Mouse (Mus musculus) liver, embryonic 11.5 days (tissue): ENCODE results near the gene Tmem209. TPM values are rescaled to one million over a fixed set of nuclear protein-coding genes. Genes with fewer than 3 reads are reported as not detected.
A peak's percentile ranks its signal among the peaks of the same experiment; 100 is the strongest.

Experiments used
- ATAC-seq: fragments of 200-750 bp; cut with Nextera tagmentation; replicated peaks from 2 replicates; pipeline ENCODE4 v1.8.0; 2017; ENCODE audit warnings: moderate number of reproducible peaks, mild to moderate bottlenecking, moderate TSS enrichment, moderate library complexity; ENCODE audit not compliant: low FRiP score
- DNase-seq: peaks from one replicate; pipeline ENCODE4 v3.0.0-alpha.2; 2017; ENCODE audit warnings: low spot score
- H3K27ac ChIP-seq: fragments of 300-500 bp; sonication (generic); 2 replicates; pipeline ENCODE4 v1.5.1; 2014; ENCODE audit warnings: mild to moderate bottlenecking, low read depth, low read length, control low read depth
- H3K27me3 ChIP-seq: fragments of 300-500 bp; sonication (generic); replicated peaks from 2 replicates; pipeline ENCODE4 v1.6.1; 2014; ENCODE audit warnings: low read length, mixed read lengths; ENCODE audit not compliant: control insufficient read depth, insufficient read depth
- H3K36me3 ChIP-seq: fragments of 300-500 bp; sonication (generic); 2 replicates; pipeline ENCODE4 v1.6.1; 2014; ENCODE audit warnings: mild to moderate bottlenecking, low read length, moderate library complexity, mixed read lengths; ENCODE audit not compliant: control insufficient read depth, insufficient read depth
- H3K4me1 ChIP-seq: fragments of 300-500 bp; sonication (generic); replicated peaks from 2 replicates; pipeline ENCODE4 v1.6.1; 2014; ENCODE audit warnings: low read length, mixed read lengths; ENCODE audit not compliant: control insufficient read depth, insufficient read depth
- H3K4me2 ChIP-seq: fragments of 300-500 bp; sonication (generic); 2 replicates; pipeline ENCODE4 v1.6.1; 2014; ENCODE audit warnings: mild to moderate bottlenecking, control low read depth, moderate library complexity
- H3K4me3 ChIP-seq: fragments of 300-500 bp; sonication (generic); 2 replicates; pipeline ENCODE4 v1.5.1; 2014; ENCODE audit warnings: low read depth, low read length, control low read depth
- H3K9ac ChIP-seq: fragments of 300-500 bp; sonication (generic); 2 replicates; pipeline ENCODE4 v1.6.1; 2014; ENCODE audit warnings: low read depth, low read length, control low read depth
- H3K9me3 ChIP-seq: fragments of 300-500 bp; sonication (generic); 2 replicates; pipeline ENCODE4 v1.6.1; 2016; ENCODE audit warnings: low read length, inconsistent platforms, mixed read lengths; ENCODE audit not compliant: control insufficient read depth
- WGBS: fragments of 180-500 bp; shearing (Covaris S2); extraction: QIAGEN DNeasy Blood & Tissue Kit; methylation state at CpG from one replicate; pipeline ENCODE4 v1.1.7; 2014; 5-methylcytosine and 5-hydroxymethylcytosine counted together
- polyA plus RNA-seq: library from polyadenylated mRNA; unstranded; fragments of >200 nt; fragmentation: Nextera tagmentation; extraction: Ambion mirVana; gene quantifications from 2 replicates; pipeline ENCODE4 v1.2.1, GENCODE M21; 2014

The Tmem209 gene
- 44.2 and 49.2 TPM in 2 replicates for polyA plus RNA-seq

DNA sequence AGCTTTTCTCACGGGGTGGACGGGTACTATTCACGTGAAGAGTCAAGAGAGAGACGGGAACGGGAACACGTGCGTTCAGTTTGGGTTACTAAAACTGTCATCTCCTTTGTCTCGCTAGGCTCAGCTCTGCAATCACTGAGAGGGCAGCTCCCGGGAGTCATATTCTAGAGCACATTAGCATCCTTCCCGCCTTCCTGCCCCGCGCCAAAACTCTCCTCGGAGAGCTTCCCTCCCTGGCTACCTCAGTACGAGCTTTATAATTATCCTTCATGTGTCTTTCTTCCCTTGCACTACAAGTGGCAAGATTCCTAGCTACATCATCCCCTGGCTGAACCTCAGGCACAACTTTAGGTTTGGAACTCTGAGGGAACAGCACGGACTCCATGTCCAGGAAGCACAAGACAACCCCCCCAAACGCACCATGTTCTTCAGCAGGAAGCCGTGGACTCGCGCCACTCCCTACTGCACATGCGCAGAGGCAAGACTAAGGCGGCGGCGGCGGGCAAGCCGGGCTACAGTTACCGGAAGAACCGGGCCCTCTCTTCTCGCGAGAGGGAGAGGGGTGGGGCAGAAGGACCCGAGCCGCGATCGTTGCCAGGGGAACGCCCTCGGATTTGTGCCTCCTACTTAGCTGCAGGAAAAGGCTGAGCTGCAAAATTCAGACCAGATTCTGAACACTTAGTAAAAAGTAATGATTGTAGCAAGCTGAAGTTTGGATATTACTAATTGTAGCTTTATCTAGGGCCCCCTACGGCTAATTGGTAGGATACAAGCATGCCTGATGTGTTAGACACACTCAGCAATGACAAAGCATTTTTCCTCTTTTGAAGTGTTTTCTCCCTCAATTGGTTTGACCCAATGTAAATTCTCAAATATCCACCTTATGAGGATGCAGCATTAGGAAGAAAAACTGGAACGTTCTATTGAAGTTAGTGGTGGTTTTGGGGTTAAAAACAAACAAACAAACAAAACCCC, at the start of gene Tmem209, which contains the start of gene Ssmem1:
Gene Tmem209, minus strand, starts transcription at position 519 of the 975 bp plus-strand sequence.
Gene Ssmem1, plus strand, starts transcription at position 585 of the 975 bp plus-strand sequence.
- H3K9ac ChIP-seq = peak within 1 kb of the TSS; percentile 97
- peak within 1 kb of the TSS; percentile 78 for H3K4me3 ChIP-seq
- DNase-seq (peak; percentile 99), ATAC-seq (peak; percentile 98)
- H3K4me1 ChIP-seq = peaks cover 13% of the 10 kb centered on the region
- H3K27ac ChIP-seq = peak within 1 kb of the TSS; percentile 94
- no peaks in the 10 kb centered on the region for H3K27me3 ChIP-seq
- peaks cover 20% of the 10 kb centered on the region for H3K36me3 ChIP-seq
- H3K4me2 ChIP-seq = peak within 1 kb of the TSS; percentile 69
- WGBS = under 1% methylated on average over 37 of the region's 37 CpGs
- H3K9me3 ChIP-seq = no peaks in the 10 kb centered on the region

DNA sequence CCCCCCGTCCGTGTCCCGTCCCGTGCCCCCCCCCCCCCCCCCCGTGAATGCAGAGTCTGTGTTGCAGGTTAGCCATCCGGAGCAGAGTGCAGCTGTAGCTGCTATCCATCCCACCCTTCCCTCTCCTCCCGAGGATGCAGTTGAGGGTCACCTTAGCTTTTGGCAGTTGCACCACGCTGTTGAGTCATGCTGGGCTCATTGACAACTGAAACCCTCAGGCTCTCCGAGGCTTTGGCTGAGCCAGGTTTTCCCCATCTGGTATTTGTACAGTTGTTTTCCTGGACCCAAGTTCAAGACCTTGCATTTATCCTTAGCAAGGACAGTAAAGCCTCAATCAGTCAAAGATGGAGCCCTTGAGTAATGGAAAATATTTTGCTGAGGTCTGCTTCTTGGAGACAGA, 46.5 kb upstream of the Tmem209 start:
- H3K27me3 ChIP-seq = peaks cover 11% of the 10 kb centered on the region
- H3K4me2 ChIP-seq = no peak overlapping the region
- no peaks in the 10 kb centered on the region for H3K9me3 ChIP-seq
- ATAC-seq = no peak
- no peaks in the 10 kb centered on the region for H3K36me3 ChIP-seq
- H3K4me3 ChIP-seq = no peak overlapping the region
- DNase-seq = no peak
- H3K9ac ChIP-seq = no peak overlapping the region
- H3K4me1 ChIP-seq = no peaks in the 10 kb centered on the region
- 17% methylated on average over 3 of the region's 9 CpGs for WGBS
- no peak overlapping the region for H3K27ac ChIP-seq

DNA sequence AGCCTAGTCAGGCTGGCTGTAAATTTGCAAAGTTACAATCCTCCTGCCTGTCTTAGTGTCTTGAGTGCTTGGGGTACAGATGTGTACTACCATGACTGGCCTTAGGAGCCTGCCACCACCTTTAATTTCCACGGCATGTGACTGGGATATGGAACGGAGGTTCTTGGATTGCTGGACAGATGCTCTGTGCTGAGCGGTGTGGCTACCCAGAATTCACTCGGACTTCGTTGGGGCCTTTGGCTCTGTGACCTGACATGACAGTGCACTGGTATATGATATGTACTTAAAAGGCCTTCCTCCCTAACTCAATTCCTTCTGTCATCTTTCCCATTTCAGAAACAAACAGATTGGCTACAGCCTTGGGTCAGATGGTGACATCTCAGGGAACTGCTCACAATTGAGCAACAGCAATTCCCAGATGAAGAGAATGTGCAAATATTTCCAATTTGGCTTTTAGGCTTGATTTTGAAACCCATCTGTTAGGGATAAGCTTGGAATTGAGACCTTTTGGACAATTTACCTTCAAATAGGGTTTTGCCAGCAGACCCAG, 45.1 kb upstream of the Tmem209 start:
- Histone ChIP-seq H3K27me3 (peaks cover 23% of the 10 kb centered on the region), H3K9me3 (no peaks in the 10 kb centered on the region), H3K4me2 (no peak overlapping the region), H3K27ac (no peak overlapping the region), H3K4me3 (no peak overlapping the region), H3K36me3 (no peaks in the 10 kb centered on the region), H3K4me1 (no peaks in the 10 kb centered on the region), H3K9ac (no peak overlapping the region)
- ATAC-seq = no peak
- WGBS = 89% methylated on average over 5 of the region's 5 CpGs
- no peak for DNase-seq

DNA sequence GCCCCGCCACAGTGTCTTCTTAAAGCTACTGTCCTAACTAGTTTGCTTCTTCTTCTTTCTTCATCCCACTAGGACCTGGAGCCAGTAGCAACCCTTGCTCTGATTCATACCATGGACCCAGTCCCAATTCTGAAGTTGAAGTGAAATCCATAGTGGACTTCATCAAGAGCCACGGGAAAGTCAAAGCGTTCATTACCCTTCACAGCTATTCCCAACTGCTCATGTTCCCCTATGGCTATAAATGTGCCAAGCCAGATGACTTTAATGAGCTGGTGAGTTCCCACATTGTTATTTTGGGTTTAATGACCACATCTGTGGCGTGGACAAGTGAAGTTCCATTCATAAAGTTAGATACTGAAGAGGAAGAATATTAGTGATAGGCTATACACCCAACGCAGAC, 44.5 kb upstream of the Tmem209 start:
- Histone ChIP-seq H3K27me3 (peaks cover 29% of the 10 kb centered on the region), H3K4me1 (peaks cover 3% of the 10 kb centered on the region; the same call in 1 of the 2 replicates), H3K4me2 (no peak overlapping the region), H3K27ac (no peak overlapping the region), H3K9ac (no peak overlapping the region), H3K4me3 (no peak overlapping the region), H3K9me3 (no peaks in the 10 kb centered on the region), H3K36me3 (no peaks in the 10 kb centered on the region)
- ATAC-seq (no peak), DNase-seq (no peak)
- 83% methylated on average over 5 of the region's 5 CpGs for WGBS

DNA sequence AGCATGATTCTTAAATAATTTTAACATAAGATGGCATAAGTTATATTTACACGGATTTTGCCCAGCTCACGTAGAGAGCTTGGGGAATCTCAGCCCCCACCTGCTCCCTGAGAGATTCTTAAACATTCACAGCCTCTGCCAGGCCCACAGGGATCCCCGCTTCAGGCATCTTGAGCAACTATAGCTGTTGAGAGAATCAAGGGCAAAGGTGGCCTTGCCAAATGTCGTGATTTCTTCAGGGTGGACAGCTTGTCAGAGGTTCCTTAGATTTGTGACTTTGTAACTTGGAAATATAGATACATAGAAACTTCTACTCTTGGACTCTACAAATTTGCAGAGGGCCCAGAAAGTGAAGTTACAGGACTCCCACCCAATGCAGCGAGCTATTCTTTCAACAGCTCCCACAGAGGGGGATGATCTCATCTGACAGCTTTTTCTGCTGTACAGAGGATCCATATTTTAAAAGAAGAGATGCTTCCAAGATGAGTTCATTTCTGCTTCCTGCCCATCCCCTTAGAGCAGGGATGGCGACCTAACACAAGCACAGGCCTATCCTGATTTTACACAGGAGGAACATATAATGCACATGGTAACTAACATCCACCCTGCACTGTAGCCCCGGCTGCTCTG, 43.9 kb upstream of the Tmem209 start:
- no peak overlapping the region for H3K4me3 ChIP-seq
- no peak overlapping the region for H3K9ac ChIP-seq
- H3K4me2 ChIP-seq = no peak overlapping the region
- no peaks in the 10 kb centered on the region for H3K9me3 ChIP-seq
- H3K27me3 ChIP-seq = peaks cover 31% of the 10 kb centered on the region
- WGBS = 74% methylated on average over 7 of the region's 7 CpGs
- peaks cover 6% of the 10 kb centered on the region; the same call in 1 of the 2 replicates for H3K4me1 ChIP-seq
- DNase-seq (no peak), ATAC-seq (no peak)
- no peaks in the 10 kb centered on the region for H3K36me3 ChIP-seq
- H3K27ac ChIP-seq = no peak overlapping the region

GRCm38 (mm10) chr6:30552628-30553027, 43.0 kb upstream of the Tmem209 start:
- DNase-seq (no peak), ATAC-seq (no peak)
- Histone ChIP-seq H3K36me3 (no peaks in the 10 kb centered on the region), H3K27ac (no peak overlapping the region), H3K9ac (no peak overlapping the region), H3K9me3 (no peaks in the 10 kb centered on the region), H3K4me1 (peaks cover 8% of the 10 kb centered on the region), H3K4me2 (no peak overlapping the region), H3K4me3 (no peak overlapping the region), H3K27me3 (peaks cover 39% of the 10 kb centered on the region)
- 61% methylated on average over 6 of the region's 6 CpGs for WGBS

DNA sequence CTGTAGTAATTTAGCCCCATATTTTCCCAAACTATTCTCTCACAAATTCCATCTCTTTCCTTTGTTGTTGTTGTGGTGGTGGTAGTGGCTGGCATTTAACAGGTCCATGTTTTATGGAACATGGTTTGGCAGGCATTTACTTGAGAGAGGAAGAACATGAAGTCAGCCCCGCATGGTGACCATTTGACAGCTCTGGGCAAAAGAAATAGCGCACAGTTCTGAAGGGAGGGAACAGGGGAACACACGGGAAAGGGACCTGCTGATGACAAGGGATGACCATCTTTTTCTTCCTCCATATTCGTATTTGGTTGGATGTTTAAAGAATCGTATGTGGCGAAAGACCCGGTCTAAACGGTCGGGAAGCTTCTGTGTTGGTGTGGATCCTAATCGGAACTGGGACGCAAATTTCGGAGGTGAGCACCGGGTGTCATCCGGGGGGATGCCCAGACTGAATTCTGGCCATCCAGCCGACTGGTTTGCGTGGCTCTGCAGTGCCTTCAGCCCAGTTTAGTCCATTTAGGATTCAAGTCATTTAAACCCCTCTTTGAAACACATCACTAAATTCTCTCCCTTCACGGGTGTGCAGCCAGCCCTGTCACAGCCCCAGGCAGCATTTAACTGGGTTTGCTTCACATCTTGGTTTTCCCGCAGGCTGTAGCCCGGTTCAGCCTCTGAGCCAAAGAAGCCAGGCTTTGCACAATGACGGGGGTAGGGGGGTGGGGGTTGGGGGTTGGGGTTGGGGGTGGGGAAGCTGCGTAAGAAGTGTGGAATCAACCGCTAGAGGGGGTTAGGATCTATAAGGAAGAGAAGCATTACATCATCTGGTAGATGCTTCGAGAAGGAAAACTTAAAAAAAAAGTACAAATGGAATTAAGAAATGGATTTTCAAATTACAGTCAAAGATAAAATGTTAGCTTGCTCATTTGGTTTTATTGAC, 42.3 kb upstream of the Tmem209 start:
- Histone ChIP-seq H3K36me3 (no peaks in the 10 kb centered on the region), H3K27ac (no peak overlapping the region), H3K9me3 (no peaks in the 10 kb centered on the region), H3K9ac (no peak overlapping the region), H3K4me2 (peak overlapping the region; percentile 23; the same call in 1 of the 2 replicates), H3K27me3 (peaks cover 39% of the 10 kb centered on the region), H3K4me3 (no peak overlapping the region), H3K4me1 (peaks cover 8% of the 10 kb centered on the region)
- WGBS = 25% methylated on average over 23 of the region's 23 CpGs
- no peak for ATAC-seq
- no peak for DNase-seq

GRCm38 (mm10) chr6:30551193-30551515, 41.6 kb upstream of the Tmem209 start:
- Histone ChIP-seq H3K27ac (no peak overlapping the region), H3K9ac (no peak overlapping the region), H3K4me3 (no peak overlapping the region), H3K27me3 (peaks cover 39% of the 10 kb centered on the region), H3K9me3 (no peaks in the 10 kb centered on the region), H3K36me3 (no peaks in the 10 kb centered on the region), H3K4me1 (peaks cover 12% of the 10 kb centered on the region), H3K4me2 (no peak overlapping the region)
- no peak for DNase-seq
- no peak for ATAC-seq
